Mouse (Mus musculus): ENCODE results near the gene Nrg4.

DNA sequence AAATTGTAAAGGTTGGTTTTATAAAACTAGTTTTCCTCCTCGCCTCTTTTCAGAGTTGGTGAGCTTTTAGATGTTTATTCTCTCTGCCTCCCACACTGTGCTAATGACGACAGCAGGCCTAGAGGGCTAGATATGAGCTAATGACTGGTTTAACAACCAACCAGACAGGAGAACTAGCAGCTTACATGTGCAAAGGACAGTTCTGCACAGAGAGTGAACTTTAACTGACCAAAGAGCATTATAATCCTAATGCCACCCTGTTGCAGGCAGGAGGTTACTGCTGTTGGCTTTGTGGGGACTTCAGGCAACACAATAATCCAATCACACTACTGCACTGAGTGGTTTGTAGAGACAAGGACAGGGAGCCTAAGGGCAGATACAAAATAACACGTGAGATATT, 83.4 kb downstream of the Nrg4 start:
- TF ChIP-seq CTCF (IDR thresholded peaks at IDR 0.05; ENCODE audit: low read depth) (no peak), EP300 (IDR thresholded peaks at IDR 0.05; ENCODE audit: low read depth) (no peak)

Measured in liver, embryonic 14.5 days (tissue).